Mouse (Mus musculus): ENCODE measurements around the gene Olfr924.
A peak's percentile ranks its signal among the peaks of the same experiment; 100 is the strongest.
"Not testable (repeated sequence)": the region's sequence is repeated elsewhere in the genome, so short reads cannot be mapped to it uniquely, and the experiment has no call there.

Gene Olfr924

DNA sequence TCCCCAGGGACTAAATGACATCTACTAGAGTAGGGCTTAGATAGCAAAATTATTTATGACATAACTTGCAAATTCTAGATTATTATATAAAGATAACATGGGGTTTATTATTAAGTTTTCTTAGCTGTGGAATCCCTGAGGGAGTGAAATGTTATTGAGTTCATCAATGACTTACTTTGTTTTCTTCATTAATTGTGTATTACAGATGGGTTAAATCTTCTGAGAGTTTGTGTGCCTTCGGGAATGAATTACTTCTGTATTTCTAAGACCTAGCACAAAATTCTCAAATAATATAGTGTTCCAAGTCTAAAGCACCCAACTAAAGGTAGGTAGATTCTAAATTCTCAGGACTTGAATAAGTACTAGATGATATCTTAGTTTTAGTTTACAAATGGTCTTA lies at the start of gene Olfr924:
TSS of gene Olfr924 (plus strand) at position 301 of the 400 bp plus-strand sequence.
- DNase-seq (ENCODE audit: low read depth, low spot score), result no peak

DNA sequence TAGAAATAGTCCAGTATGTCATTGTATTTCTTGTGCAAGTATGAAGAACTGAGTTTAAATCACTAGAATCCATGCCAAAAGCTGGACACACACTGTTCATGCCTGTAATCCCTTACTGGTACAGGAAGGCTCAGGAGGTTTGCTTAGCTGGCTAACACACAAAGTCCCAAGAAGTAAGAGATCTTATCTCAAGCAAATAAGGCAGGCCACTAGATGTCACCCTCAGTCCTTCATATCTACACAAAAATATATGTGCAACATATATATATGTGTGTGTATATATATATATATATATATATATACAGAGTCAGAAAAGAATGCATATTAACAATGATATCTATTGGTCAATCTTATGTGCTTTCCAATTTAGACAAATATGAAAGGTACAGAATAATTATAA lies 38.6 kb upstream of the Olfr924 start:
- DNase-seq (ENCODE audit: low read depth, low spot score), result peak; percentile 15

GRCm38 (mm10) chr9:38814314-38814713 lies 29.9 kb upstream of the Olfr924 start, which contains the start of gene Olfr922:
Gene Olfr922, plus strand, starts transcription at chr9:38814614.
- DNase-seq (ENCODE audit: low read depth, low spot score), result no peak

DNA sequence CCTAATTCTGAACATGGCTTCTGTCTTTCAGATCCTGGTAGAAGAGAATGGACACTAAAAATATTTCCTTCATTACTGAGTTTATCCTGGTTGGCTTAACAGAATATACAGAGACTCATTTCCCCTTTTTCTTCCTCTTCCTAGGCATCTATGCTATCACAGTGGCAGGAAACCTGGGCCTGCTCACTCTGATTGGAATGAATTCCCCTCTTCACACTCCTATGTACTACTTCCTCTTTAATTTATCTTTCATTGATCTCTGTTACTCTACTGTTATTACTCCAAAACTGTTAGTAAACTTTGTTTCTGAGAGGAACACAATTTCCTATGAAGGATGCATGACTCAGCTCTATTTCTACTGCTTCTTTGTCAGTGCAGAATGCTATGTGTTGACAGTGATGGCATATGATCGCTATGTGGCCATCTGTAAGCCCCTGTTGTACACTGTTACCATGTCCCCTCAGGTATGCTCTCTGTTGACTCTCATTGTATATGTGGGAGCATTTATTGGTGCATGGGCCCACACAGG lies 28.7 kb upstream of the Olfr924 start:
- no peak for DNase-seq (ENCODE audit: low read depth, low spot score)

GRCm38 (mm10) chr9:38826245-38826644 lies 18.0 kb upstream of the Olfr924 start, which contains the start of gene Olfr923:
Gene Olfr923, plus strand, starts transcription at chr9:38826545.
- DNase-seq (ENCODE audit: low read depth, low spot score), result no peak

DNA sequence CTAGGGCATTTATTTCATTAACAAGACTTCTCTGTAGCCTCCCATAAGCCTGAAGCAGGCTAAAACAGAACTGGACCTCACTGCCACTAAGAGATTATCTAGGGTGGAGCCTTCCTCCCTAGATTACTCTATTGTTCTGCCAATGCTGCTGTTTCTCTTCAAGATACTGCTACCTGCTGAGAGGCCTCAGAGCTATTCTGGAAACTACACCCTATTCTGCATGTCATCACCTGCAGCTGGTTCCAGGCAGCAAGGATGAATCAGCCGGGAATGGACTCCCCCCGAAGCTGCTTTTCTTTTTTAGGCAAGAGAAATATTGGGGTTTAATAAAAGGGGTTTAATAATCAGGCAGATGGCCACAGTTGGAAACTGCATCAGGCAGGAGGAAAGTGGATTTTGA lies 11.2 kb upstream of the Olfr924 start:
- DNase-seq (ENCODE audit: low read depth, low spot score), result no peak

GRCm38 (mm10) chr9:38854760-38855159 lies 10.5 kb downstream of the Olfr924 start, which contains the start of gene Olfr26:
Gene Olfr26, plus strand, starts transcription at chr9:38855060.
- no peak for DNase-seq (ENCODE audit: low read depth, low spot score)

DNA sequence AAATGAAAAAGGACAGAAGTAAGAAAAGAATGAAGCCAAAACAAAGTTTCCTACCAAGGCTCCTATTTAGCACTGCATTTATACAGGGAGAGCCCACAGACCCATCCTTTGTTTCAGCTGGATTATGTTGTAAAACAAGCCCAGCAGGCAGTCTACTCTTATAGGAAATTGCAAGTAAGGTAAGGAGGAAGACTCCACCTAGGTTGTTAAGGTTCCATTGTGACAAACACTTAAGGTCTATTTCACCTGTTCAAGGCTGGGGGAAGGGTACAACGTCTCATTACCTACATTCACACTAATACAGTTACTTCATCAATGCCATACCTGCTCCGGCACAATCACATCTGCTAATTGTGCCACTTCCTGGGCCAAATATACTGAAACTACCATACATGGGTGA lies 30.6 kb downstream of the Olfr924 start:
- not testable (repeated sequence) for DNase-seq (ENCODE audit: low read depth, low spot score)

DNA sequence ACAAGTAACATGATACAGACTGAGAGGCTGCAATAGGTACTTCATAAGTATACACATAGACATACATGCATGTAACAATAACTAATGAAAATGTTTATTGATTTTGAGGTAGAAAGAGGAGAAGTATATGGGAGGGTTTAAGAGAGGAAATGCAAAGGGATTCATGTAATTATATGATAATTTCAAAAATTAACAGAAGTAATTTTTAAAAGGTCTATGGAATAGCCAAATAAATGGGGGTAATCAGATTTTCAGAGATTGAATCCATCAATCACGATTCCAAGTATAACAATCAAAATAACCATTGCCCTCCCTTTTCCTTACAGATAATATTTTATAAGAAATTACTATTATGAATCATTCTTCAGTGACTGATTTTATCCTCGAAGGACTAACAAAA lies 32.6 kb downstream of the Olfr924 start, which contains the start of gene Olfr926:
TSS of gene Olfr926 (plus strand) at position 301 of the 400 bp plus-strand sequence.
- DNase-seq (ENCODE audit: low read depth, low spot score), result no peak
